Mouse (Mus musculus) kidney, postnatal 10 days (tissue): ENCODE measurements at regions not wholly inside any gene's neighbourhood (a gene's known extent, or its start where the extent isn't known, plus 50 kb on each side); places are given as distances from the start of the nearest gene placed in this dataset.
A peak's percentile ranks its signal among the peaks of the same experiment; 100 is the strongest.

Experiments
- DNase-seq: peaks from one replicate; pipeline ENCODE4 v3.0.0; 2021; ENCODE audit warnings: mixed read lengths

GRCm38 (mm10) chr2:169524429-169524828, 63.1 kb downstream of the Gm11011 start:
- DNase-seq, result peak; percentile 32

GRCm38 (mm10) chr2:169519941-169520340, 67.6 kb downstream of the Gm11011 start:
- DNase-seq, result no peak

GRCm38 (mm10) chr2:169515350-169515749, 72.2 kb downstream of the Gm11011 start:
- DNase-seq, result peak; percentile 45

- no peak for DNase-seq
These were observed 76.8 kb downstream of the Gm11011 start for GRCm38 (mm10) chr2:169510741-169511140.

GRCm38 (mm10) chr2:169509406-169509805, 78.1 kb downstream of the Gm11011 start:
- no peak for DNase-seq

- no peak for DNase-seq
These were observed 83.0 kb downstream of the Gm11011 start for GRCm38 (mm10) chr2:169504416-169505057.

- peak; percentile 40 for DNase-seq
These were observed 84.0 kb downstream of the Gm11011 start for GRCm38 (mm10) chr2:169503598-169503958.

- DNase-seq, result peak; percentile 56
These were observed 84.6 kb downstream of the Gm11011 start for GRCm38 (mm10) chr2:169502717-169503597.

- no peak for DNase-seq
These were observed 85.7 kb downstream of the Gm11011 start for GRCm38 (mm10) chr2:169501736-169502340.

GRCm38 (mm10) chr2:169495368-169495767, 92.2 kb downstream of the Gm11011 start:
- DNase-seq, result no peak

- DNase-seq, result peak; percentile 36
These were observed 92.8 kb downstream of the Gm11011 start for GRCm38 (mm10) chr2:169494503-169495311.

GRCm38 (mm10) chr2:169493609-169494275, 93.8 kb downstream of the Gm11011 start:
- DNase-seq, result peak; percentile 26

- DNase-seq, result peak; percentile 83
These were observed 103.6 kb downstream of the Gm11011 start for GRCm38 (mm10) chr2:169483934-169484333.

GRCm38 (mm10) chr2:169481731-169482465, 105.6 kb downstream of the Gm11011 start:
- peak; percentile 75 for DNase-seq

GRCm38 (mm10) chr2:169474418-169475112, 113.0 kb downstream of the Gm11011 start:
- peak; percentile 45 for DNase-seq

GRCm38 (mm10) chr2:169469538-169469937, 118.0 kb downstream of the Gm11011 start:
- DNase-seq, result no peak

GRCm38 (mm10) chr2:169467621-169468020, 119.9 kb downstream of the Gm11011 start:
- DNase-seq, result no peak

- DNase-seq, result no peak
These were observed 123.4 kb downstream of the Gm11011 start for GRCm38 (mm10) chr2:169464106-169464505.

GRCm38 (mm10) chr2:169461491-169462039, 126.0 kb downstream of the Gm11011 start:
- no peak for DNase-seq

- no peak for DNase-seq
These were observed 134.6 kb downstream of the Gm11011 start for GRCm38 (mm10) chr2:169452956-169453355.
